Mouse (Mus musculus) left cerebral cortex, postnatal 36 days (tissue): ENCODE measurements around the gene Adarb1. TPM values are rescaled to one million over a fixed set of nuclear protein-coding genes. Genes with fewer than 3 reads are reported as not detected.

ENCODE experiments used
- DNase-seq, 2 experiments: peaks; one replicate each; pipeline ENCODE4 v3.0.0; 2021 to 2022; ENCODE audit warnings: low spot score in 2 of 2, mixed read lengths in 1 of 2
- intact Hi-C: fragments of 180-260 bp; cut with DNase I; formaldehyde crosslinking; loops from one replicate; pipeline ENCODE4 v1.15.1; 2025
- total RNA-seq, 2 experiments: library from RNA; stranded (reverse); gene quantifications; 2 replicates each; pipeline ENCODE4 v1.2.3; 2021

Gene Adarb1
- total RNA-seq, 2 experiments from 2014 or later, result 135 to 147 TPM

- intact Hi-C loops, result no loop called here
- DNase-seq, result no peak
Observed at GRCm38 (mm10) chr10:77247707-77248106, 170.4 kb downstream of the Adarb1 start.

DNA sequence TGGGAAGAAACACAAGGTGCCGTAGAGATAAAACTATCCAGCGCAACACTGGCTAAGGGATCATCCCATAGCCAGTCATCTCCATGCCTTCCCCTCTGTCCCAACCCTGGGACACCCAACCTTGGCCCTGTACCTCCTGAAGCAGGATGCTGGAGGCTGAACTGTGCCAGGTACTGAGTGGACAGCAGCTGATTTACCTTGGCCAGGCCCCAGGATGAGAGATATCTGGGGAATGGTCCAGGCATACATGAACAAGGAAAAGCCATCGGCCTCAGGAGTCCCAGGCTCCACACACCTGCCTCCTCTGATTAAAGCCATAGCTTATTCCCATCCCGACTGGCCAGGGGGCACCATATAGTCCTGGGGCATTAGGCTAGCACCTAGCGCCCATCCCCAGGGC, 171.0 kb downstream of the Adarb1 start:
- DNase-seq, result no peak
- intact Hi-C loops, result no loop called here

- intact Hi-C loops, result no loop called here
- DNase-seq, result no peak
Observed at GRCm38 (mm10) chr10:77244777-77245176, 173.3 kb downstream of the Adarb1 start.

DNA sequence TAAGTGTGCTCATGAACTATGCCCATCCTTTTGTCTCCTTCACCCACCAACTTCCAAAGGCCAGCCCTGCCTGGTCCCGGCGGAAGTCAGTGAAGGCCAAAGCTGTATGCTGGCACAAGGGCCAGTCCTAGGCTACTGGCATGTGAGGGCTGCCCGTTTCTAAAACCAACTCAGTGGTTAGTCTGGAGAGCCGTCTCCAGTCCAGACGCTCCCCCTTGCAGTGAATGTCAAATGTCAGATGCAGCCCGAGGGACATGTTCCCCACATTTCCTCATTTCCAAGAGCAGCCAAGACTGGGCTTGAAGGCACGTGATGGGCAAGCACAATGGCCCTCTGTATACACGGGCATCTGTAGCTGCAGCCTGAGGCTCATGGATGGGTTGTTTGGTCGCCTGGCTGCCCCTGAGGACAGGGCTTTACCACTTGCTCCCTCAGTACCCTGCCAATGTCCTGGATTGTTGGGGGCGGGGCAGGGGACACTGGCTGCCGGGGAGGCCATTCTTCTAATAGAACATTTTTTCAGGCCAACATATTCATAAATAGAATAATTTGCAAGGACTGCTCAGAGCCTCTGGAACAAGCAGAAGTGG, 174.4 kb downstream of the Adarb1 start:
- no peak for DNase-seq
- intact Hi-C loops, result no loop called here

GRCm38 (mm10) chr10:77242871-77243270, 175.2 kb downstream of the Adarb1 start:
- intact Hi-C loops, result no loop called here

GRCm38 (mm10) chr10:77242396-77242795, 175.7 kb downstream of the Adarb1 start:
- no peak for DNase-seq
- intact Hi-C loops, result no loop called here

More at GRCm38 (mm10) chr10:77242871-77243270, 175.2 kb downstream of the Adarb1 start:
- no peak for DNase-seq

DNA sequence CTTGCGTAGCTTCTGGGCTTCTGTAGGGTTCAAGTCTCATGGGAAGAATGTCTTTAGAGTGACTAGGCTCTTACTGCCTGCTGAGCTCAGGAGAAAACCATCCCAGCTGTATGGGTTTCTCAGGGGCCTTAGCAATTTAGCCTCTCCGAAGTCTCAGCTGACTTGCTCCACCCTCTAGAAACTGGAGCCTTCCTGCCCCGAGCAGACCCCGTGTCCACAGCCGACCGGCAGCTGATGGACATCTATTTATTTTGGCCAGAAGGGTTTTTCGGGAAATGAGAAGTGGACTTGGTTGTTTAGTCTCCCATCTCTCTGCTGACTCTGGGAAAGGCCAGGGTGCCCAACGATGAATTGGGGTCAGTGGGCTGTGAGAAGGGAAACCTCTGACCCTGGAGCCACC, 177.3 kb downstream of the Adarb1 start:
- no peak for DNase-seq
- intact Hi-C loops, result no loop called here

Other genes starting within 250 kb of the Adarb1 start
- gene Pofut2, start 159.1 kb downstream of the Adarb1 start, total RNA-seq, result 10 to 100 TPM; 32.6 to 33.0 TPM
- gene Fam207a, start 97.5 kb upstream of the Adarb1 start, total RNA-seq, result 10 to 100 TPM; 33.7 to 33.8 TPM
- gene Itgb2, start 112.0 kb upstream of the Adarb1 start, total RNA-seq, result 1 to 10 TPM; 2.9 to 3.4 TPM
- 10 to 100 TPM; 71.2 to 88.3 TPM for gene Pttg1ip, start 163.4 kb upstream of the Adarb1 start, total RNA-seq
- gene Sumo3, start 187.8 kb upstream of the Adarb1 start, total RNA-seq, result 100 to 1,000 TPM; 140 to 168 TPM
- gene Gm49325, start 187.9 kb upstream of the Adarb1 start, total RNA-seq, result 10 to 100 TPM in 1 of 2 experiments, 1 to 10 TPM in 1; 9.8 to 18.2 TPM
- 10 to 100 TPM; 46.2 to 46.4 TPM for gene Ube2g2, start 204.0 kb upstream of the Adarb1 start, total RNA-seq